Mouse (Mus musculus): Measurements from ENCODE around the gene Ldlr. TPM values are rescaled to one million over a fixed set of nuclear protein-coding genes. Genes with fewer than 3 reads are reported as not detected.
"Not testable (repeated sequence)": the region's sequence is repeated elsewhere in the genome, so short reads cannot be mapped to it uniquely, and the experiment has no call there.

The Ldlr gene
- 10 to 100 TPM; 12.6 to 20.6 TPM for polyA plus RNA-seq (2017; shearing (Covaris generic))

DNA sequence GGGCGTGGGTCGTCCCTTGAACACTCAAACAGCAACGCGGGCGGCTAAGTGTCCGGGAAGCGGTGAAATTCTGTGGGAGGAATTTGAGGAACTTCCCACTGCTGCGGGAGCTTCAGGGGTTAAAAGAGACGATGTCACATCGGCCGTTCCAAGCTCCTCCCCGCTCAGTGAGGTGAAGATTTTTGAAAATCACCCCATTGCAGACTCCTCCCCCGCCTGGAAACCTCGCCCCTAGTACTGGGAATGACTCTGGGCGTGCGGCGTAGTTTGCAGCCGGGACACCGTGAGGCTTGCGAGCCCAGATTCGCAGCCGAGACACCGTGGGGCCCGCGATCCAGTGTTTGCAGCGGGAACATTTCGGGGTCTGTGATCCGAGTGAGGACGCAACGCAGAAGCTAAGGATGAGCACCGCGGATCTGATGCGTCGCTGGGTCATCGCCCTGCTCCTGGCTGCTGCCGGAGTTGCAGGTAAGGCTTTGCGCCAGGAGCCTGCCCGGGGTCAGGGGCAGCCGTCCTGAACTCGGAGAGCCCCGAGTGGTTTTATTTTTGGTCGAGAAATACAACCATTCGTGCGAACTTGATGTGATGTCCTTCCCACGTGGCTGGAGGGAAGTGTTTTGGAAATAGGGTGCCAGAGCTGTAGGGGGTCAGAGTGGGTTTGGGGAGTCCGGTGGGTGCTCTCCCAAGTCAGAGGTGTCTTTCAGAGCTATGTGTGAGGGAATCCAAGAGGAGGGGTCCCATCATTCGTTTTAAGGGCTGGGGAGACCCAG is at the start of gene Ldlr:
Gene Ldlr, plus strand, starts transcription at position 107 of the 770 bp plus-strand sequence.
- ATAC-seq, result peak; percentile 57

DNA sequence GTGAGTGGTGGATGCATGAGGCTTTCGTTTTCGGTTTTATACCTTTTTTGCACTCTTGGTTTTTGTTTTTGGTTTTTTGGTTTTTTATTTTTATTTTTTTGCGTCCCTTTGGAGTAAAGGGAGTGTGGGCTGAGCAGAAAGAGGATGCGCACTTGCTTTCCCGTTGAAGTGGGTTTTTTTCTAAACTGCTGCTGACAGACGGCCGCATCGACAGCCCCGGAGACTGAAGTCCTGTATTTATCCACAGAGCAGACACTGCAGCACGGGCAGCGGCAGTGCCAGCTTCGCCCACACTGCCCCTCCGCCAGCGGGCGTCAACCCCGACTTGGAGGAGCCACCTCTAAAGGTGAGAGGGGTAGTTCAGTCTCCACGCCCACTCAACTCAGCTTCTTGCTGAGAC is 45.6 kb upstream of the Ldlr start:
- ATAC-seq, result no peak

- ATAC-seq, result no peak
Measured at GRCm38 (mm10) chr9:21680448-21680847, 42.8 kb upstream of the Ldlr start.

- no peak for ATAC-seq
Measured at GRCm38 (mm10) chr9:21682827-21683226, 40.5 kb upstream of the Ldlr start.

- no peak for ATAC-seq
Measured at GRCm38 (mm10) chr9:21683897-21684296, 39.4 kb upstream of the Ldlr start.

DNA sequence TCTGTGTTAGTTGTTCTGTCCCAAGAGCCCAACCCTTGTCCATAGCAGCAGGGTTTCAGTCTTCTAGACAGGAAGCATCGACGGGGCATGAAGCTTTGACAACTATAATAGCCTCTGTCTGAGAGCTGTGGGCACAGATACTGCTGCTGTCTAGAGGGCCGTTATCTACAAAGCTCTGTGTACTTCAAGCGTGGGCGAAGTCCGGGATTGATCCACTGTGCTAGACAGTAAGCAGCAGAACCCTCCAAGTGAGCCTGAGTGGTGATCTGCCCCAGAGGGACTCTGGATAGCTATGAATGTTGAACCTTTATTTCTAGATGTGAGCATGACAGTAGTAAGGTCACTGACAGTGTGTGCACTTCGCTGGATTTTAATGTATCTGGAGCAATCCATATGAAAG is 34.7 kb upstream of the Ldlr start:
- no peak for ATAC-seq

DNA sequence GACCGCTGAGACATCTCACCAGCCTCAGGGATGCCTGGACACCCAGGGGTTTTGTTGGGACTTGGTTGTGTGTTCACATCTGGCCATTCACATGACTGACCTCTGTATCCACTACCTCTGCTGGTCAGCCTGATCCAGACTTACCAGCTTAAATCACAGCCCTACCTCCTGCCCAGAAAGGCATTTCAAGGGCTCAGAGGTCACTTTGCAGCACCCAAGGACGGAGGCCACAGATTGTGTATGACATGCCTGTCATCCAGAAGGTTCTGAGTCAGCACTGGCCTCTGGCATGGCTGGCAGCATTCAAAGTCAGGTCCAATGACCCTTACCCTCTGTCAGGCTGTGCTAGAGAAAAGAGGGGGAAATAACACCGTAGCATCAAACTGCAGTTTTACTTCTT is 33.3 kb upstream of the Ldlr start:
- ATAC-seq, result no peak

DNA sequence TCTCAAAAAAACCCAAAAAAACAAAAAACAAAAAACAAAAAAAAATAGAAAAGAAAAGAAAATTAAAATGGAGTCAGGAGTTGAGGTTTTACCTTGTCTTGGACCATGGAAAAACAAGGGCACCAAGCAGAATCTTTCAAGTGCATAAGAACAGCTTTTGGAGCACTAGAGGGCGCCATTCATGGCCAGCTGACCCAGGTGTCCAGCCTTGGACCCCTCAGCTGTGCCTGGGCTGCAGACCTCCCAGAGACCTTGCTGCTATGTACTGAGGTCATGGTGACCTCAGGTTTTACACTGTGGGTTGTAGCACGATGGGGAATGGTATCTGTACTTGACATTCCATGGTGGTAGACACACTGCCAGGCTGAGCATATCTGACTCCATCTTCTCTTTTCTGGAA is 31.4 kb upstream of the Ldlr start:
- no peak for ATAC-seq

DNA sequence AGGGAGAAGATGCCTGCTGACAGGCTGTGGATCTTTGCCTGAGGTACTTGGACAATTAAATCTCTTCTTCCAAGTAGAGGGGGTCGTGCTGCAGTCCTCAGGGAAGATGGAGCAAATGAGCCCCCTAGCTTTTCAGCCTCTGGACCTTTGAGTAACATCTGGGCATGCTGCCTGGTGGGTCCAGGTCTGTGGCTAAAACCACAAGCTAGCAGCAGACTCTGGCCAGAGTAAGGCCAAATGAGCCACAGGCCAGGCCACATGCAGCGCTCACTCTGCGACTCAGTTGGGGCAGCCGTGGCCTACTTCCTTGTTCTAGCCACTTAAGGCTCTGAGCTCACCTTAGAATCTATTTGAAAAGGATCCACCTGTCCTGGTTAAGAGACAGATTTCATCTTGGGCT is 30.8 kb upstream of the Ldlr start:
- ATAC-seq, result no peak

- no peak for ATAC-seq
Measured at GRCm38 (mm10) chr9:21694071-21694470, 29.2 kb upstream of the Ldlr start.

- no peak for ATAC-seq
Measured at GRCm38 (mm10) chr9:21695229-21695792, 28.0 kb upstream of the Ldlr start.

DNA sequence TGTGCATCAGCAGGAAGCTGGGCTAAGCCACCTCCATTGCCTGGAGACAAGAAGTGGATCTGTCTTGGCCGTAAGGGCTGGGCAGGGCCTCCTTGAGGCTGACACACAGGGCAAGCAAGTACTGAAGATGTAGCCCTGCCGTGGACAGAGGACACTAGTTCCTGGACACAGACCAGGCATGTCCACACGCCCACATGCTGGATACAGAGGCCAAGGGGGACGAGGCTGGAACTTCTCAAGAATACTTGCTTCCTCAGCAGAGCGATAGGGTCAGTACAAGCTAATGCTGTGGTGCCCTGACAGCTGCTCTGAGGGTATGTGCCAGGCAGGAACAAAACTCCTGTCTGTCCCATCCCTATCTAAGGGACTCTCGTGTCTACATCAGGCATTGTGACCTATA is 26.2 kb upstream of the Ldlr start:
- no peak for ATAC-seq

- not testable (repeated sequence) for ATAC-seq
Measured at GRCm38 (mm10) chr9:21699280-21699679, 24.0 kb upstream of the Ldlr start.

DNA sequence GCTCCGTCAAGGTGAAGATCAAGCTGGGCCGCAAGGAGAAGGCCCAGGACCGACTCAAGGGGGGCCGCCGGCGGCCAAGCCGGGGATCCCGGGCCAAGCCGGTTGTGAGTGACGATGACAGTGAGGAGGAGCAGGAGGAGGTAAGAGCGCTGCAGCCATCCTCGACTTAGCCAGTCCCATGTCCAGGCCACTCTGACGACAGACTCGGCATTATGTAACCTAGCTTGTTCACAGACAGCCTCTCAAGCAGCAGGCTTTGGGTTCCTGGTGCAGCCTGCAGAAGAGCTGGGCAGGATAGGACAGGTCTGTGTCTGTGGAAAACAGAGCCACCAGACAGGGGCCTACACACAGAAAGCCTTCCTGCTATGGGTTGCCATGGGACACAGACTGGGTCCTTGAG is 22.2 kb upstream of the Ldlr start:
- no peak for ATAC-seq

DNA sequence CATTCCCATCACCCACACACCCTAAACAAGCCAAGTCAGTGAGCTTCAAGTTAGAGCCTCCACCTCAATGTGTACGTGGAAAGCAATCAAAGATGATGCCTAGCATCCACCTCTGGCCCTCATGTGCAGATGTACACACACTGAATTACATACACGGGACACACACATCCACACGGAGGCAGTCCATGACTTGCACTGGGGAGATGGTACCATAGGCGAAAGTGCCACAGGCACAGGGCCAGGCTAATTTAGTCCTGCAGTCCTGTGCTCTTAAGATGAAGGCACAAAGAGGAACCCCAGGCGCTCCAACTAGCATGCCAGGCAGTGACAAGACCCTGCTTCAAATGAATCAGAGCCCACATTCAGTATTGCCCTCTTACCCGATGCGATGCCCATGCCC is 19.8 kb upstream of the Ldlr start:
- no peak for ATAC-seq

- no peak for ATAC-seq
Measured at GRCm38 (mm10) chr9:21706085-21706484, 17.2 kb upstream of the Ldlr start.

GRCm38 (mm10) chr9:21706586-21707265 is 16.6 kb upstream of the Ldlr start:
- ATAC-seq, result no peak

- ATAC-seq, result no peak
Measured at GRCm38 (mm10) chr9:21709340-21709739, 13.9 kb upstream of the Ldlr start.

- ATAC-seq, result no peak
Measured at GRCm38 (mm10) chr9:21715298-21715697, 8.0 kb upstream of the Ldlr start.

DNA sequence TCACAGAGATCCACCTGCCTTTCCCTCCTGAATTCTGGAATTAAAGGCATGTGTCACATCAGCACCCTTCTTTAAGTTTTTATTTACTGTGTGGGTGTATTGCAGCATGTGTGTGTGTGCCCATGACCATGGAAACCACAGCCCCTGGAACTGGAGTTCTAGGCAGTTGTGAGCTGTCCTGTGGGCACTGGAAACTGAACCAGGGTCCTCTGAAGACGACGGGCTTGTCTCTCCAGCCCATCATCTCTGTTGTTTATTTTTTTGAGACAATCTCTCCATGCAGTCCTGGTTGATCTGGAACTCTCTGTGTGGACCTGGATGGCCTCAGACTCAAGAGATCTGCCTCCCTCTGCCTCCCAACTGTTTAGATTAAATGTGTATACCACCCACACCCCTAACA is 6.3 kb upstream of the Ldlr start:
- ATAC-seq, result no peak

DNA sequence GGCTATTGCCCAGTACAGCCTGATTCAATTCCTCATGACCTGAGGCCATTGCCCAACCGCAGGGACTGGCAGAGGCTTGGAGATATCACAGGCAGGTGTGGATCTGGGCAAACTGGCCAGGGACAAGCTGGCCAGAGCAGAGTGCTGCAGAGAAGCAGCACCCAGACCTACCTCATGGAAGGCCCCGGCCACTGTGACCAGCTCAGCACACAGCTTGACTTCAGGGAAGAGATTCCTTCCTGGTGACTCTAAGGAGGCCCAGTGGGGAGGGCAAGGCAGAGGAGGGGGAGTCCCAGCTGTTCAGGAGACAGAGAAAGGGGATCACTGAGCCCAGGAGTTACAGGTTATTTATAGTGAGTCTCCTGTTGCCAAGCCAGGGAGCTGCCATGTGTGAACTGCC is 2.2 kb upstream of the Ldlr start:
- ATAC-seq, result no peak

DNA sequence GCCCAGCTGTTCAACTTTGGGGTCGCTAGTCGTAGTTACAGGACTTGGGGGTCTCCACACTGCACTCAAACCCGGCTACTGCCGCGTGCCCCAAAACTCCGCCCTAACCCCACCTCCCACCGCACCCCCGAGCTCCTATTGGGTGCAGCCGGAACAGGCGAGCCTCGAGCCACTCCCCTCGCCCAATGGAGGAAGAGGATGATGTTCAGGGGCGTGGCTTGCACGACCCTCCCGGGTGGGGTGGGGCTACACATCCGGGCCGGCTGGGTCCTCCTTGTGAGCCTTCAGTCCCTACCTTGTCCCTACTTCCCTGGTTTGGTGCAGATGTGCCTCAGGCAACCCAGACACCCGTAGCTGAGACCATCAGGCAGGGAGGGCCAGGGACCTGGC is 859 bp downstream of the Ldlr start:
- peak; percentile 95 for ATAC-seq

- no peak for ATAC-seq
Measured at GRCm38 (mm10) chr9:21725224-21726121, 2.2 kb downstream of the Ldlr start.

Data from activated CD4-positive, CD25-positive, alpha-beta regulatory T cell, adult 4 months (primary cell).